Mouse (Mus musculus) neural tube, embryonic 13.5 days (tissue): ENCODE data around the gene Chad. TPM values are rescaled to one million over a fixed set of nuclear protein-coding genes. Genes with fewer than 3 reads are reported as not detected.

Experiments
- ATAC-seq: fragments of 200-750 bp; cut with Nextera tagmentation; 2 replicates; pipeline ENCODE4 v1.8.0; 2017; ENCODE audit warnings: low read depth, mild to moderate bottlenecking, moderate TSS enrichment, moderate library complexity
- H3K27ac ChIP-seq: fragments of 300-500 bp; sonication (generic); replicated peaks from 2 replicates; pipeline ENCODE4 v1.5.1; 2015; ENCODE audit warnings: moderate library complexity, mild to moderate bottlenecking, inconsistent platforms
- H3K27me3 ChIP-seq: fragments of 300-500 bp; sonication (generic); 2 replicates; pipeline ENCODE4 v1.6.1; 2015; ENCODE audit warnings: mild to moderate bottlenecking, inconsistent platforms
- H3K36me3 ChIP-seq: fragments of 300-500 bp; sonication (generic); 2 replicates; pipeline ENCODE4 v1.6.1; 2015; ENCODE audit warnings: mild to moderate bottlenecking, inconsistent platforms
- H3K4me1 ChIP-seq: fragments of 300-500 bp; sonication (generic); replicated peaks from 2 replicates; pipeline ENCODE4 v1.6.1; 2015; ENCODE audit warnings: inconsistent platforms
- H3K4me2 ChIP-seq: fragments of 300-500 bp; sonication (generic); 2 replicates; pipeline ENCODE4 v1.6.1; 2015; ENCODE audit warnings: inconsistent platforms, mild to moderate bottlenecking, moderate library complexity
- H3K4me3 ChIP-seq: fragments of 300-500 bp; sonication (generic); 2 replicates; pipeline ENCODE4 v1.5.1; 2015; ENCODE audit warnings: mild to moderate bottlenecking, inconsistent platforms
- H3K9ac ChIP-seq: fragments of 300-500 bp; sonication (generic); 2 replicates; pipeline ENCODE4 v1.6.1; 2015; ENCODE audit warnings: moderate library complexity, mild to moderate bottlenecking, inconsistent platforms
- H3K9me3 ChIP-seq: fragments of 300-500 bp; sonication (generic); 2 replicates; pipeline ENCODE4 v1.6.1; 2016; ENCODE audit warnings: inconsistent platforms
- WGBS: fragments of 180-500 bp; shearing (Covaris S2); methylation state at CpG from one replicate; pipeline ENCODE4 v1.1.7; 2015; 5-methylcytosine and 5-hydroxymethylcytosine counted together
- polyA plus RNA-seq: library from polyadenylated mRNA; unstranded; fragments of >200 nt; fragmentation: Nextera tagmentation; extraction: Ambion mirVana; gene quantifications from 2 replicates; pipeline ENCODE4 v1.2.1, GENCODE M21; 2015

Gene Chad
- polyA plus RNA-seq, 1 experiment from 2014 or later = 0.45 TPM

DNA sequence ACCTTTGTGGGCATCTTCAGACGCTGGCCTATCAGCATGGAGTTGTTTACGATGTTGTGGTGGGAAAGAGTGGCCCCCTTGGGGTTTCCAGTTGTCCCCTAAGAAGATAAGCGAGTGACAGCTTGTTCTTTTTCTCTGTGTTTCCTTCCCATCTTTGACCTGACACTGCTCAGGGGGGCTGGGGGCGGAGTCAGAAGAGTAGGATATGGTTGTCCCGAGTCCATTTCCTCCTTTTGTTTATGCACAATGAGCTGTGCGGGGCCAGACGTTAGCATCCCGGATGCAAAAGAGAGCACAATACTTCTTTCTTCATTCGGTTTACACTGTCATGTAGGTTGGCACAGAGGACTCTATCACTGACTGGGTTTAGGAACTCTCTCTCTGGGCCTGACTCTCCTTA lies 5.8 kb downstream of the Chad start:
- Histone ChIP-seq H3K9me3 (no peaks in the 10 kb centered on the region), H3K36me3 (no peaks in the 10 kb centered on the region), H3K4me3 (no peak overlapping the region), H3K27ac (no peak overlapping the region; the same call in 1 of the 2 replicates), H3K4me1 (peaks cover 13% of the 10 kb centered on the region), H3K27me3 (peaks cover 11% of the 10 kb centered on the region), H3K4me2 (no peak overlapping the region), H3K9ac (no peak overlapping the region)
- 25% methylated on average over 9 of the region's 9 CpGs for WGBS
- ATAC-seq = no peak

DNA sequence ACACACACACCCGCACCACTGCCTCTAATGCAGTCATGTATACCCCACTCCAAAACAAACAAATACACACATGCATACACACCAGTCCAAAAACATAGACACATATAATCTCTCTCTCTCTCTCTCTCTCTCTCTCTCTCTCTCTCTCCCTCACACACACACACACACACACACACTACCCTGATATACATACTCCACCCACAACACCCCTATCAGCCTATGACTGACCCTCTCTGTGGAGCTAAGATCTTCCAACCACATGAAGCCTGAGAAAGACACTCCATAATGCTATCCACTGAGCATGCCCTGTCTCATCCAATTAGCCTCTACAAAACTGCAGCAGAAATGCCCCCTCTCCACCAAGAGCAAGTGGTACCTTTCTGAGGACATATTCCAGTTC lies 7.0 kb downstream of the Chad start:
- no peak overlapping the region for H3K4me3 ChIP-seq
- no peak overlapping the region for H3K4me2 ChIP-seq
- no peaks in the 10 kb centered on the region for H3K36me3 ChIP-seq
- WGBS = 96% methylated on average over 1 of the region's 1 CpGs
- H3K9me3 ChIP-seq = no peaks in the 10 kb centered on the region
- no peak for ATAC-seq
- peaks cover 13% of the 10 kb centered on the region for H3K4me1 ChIP-seq
- H3K9ac ChIP-seq = no peak overlapping the region
- no peaks in the 10 kb centered on the region for H3K27me3 ChIP-seq
- no peak overlapping the region for H3K27ac ChIP-seq

DNA sequence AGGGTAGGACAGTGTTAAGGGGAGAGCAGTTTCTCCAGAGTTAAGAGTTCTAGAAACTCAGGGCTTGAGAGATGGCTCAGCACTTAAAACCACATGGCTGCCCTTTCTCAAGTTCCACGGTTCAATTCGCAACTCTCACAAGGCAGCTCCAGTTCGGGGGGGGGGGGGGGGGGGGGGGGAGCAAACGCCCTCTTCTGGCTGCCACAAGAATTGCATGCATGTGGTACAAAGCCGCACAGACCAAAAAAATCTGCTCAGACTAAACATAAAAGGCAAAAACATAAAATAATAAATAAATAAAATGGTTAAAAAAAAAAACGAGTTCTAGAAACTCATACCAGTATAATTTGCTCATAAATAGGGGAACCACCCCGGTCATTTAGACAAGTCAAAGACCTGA lies 9.7 kb downstream of the Chad start:
- Histone ChIP-seq H3K36me3 (no peaks in the 10 kb centered on the region), H3K4me2 (no peak overlapping the region), H3K27ac (no peak overlapping the region), H3K9ac (no peak overlapping the region), H3K4me1 (peaks cover 13% of the 10 kb centered on the region), H3K4me3 (no peak overlapping the region), H3K27me3 (no peaks in the 10 kb centered on the region), H3K9me3 (no peaks in the 10 kb centered on the region)
- no peak for ATAC-seq
- 22% methylated on average over 6 of the region's 7 CpGs for WGBS

DNA sequence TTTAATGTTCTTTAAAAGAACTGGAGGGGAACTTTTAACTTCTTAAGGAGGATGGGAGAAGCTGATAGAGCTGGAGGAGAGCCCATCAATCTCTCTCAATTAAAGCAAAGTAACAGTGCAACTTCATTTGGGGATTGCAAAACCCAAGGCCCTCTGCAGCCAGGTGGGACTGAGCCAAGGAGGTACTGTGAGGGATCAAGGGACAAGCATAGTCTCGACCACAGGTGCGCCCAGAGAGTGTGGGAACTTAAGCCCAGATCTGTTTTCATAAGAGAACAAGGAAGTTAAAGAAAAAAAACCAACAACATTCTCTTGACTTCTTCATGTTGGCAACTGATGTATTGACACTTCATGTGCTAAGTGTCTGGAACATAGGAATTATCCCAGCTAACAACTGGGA lies 10.2 kb downstream of the Chad start:
- H3K4me3 ChIP-seq = no peak overlapping the region
- WGBS = 83% methylated on average over 2 of the region's 2 CpGs
- no peaks in the 10 kb centered on the region for H3K27me3 ChIP-seq
- H3K4me2 ChIP-seq = no peak overlapping the region
- ATAC-seq = no peak
- no peaks in the 10 kb centered on the region for H3K9me3 ChIP-seq
- no peaks in the 10 kb centered on the region for H3K36me3 ChIP-seq
- H3K4me1 ChIP-seq = peaks cover 12% of the 10 kb centered on the region
- H3K27ac ChIP-seq = no peak overlapping the region
- no peak overlapping the region for H3K9ac ChIP-seq

DNA sequence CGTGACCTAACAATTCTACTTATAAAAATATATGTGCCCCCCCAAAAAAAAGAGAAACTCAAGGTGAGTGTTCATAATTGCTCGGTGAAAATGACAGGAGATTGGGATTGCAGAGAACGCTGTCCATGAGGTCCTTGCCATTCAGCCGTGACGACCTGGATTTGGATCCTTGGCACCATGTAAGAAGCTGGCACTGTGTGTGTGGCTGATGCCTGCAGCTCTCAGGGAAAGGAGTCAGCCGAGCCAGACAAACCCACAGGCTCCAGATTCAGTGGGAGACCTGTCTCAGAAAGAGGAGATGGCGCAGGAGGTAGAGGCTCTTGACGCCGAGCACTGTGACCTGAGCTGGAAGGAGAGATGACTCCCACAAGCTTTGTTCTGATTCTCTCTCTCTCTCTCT lies 11.5 kb downstream of the Chad start:
- Histone ChIP-seq H3K27me3 (no peaks in the 10 kb centered on the region), H3K36me3 (no peaks in the 10 kb centered on the region), H3K27ac (no peak overlapping the region), H3K4me3 (no peak overlapping the region), H3K4me2 (no peak overlapping the region), H3K9ac (no peak overlapping the region), H3K9me3 (no peaks in the 10 kb centered on the region), H3K4me1 (no peaks in the 10 kb centered on the region)
- 90% methylated on average over 9 of the region's 9 CpGs for WGBS
- no peak for ATAC-seq

DNA sequence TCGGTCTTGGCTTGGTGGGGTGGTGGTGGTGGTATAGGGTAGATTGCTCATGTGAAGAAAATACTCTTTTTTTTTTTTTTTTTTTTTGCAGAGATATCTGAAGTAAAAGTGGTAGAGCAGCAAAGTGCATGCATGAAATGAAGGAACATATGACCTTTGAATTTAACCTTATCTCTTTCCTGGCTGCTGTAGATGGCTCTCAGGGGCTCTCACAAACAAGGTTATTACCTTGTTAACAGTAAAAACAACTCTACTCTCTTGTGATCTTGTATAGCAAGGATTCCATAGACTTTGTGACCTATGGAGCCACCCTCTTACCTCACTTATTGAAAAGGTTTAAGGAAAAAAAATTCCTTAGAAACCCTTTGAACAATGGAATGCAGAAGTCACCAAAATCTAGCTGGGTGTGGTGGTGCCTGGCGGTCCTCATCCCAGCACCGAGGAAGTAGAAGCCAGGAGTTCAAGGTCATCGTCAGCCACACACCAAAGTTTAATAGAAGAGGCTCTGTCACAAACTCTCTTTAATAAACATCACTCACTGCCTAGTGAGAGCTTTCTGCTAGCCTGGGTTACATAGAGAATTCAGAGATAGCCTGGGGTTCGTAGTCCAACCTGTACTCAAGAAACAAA lies 15.4 kb downstream of the Chad start:
- H3K4me1 ChIP-seq = no peaks in the 10 kb centered on the region
- no peak overlapping the region for H3K4me2 ChIP-seq
- no peak overlapping the region for H3K9ac ChIP-seq
- no peak overlapping the region for H3K27ac ChIP-seq
- H3K9me3 ChIP-seq = no peaks in the 10 kb centered on the region
- no peak for ATAC-seq
- no peaks in the 10 kb centered on the region for H3K27me3 ChIP-seq
- H3K36me3 ChIP-seq = no peaks in the 10 kb centered on the region
- no peak overlapping the region for H3K4me3 ChIP-seq
- 95% methylated on average over 5 of the region's 5 CpGs for WGBS

DNA sequence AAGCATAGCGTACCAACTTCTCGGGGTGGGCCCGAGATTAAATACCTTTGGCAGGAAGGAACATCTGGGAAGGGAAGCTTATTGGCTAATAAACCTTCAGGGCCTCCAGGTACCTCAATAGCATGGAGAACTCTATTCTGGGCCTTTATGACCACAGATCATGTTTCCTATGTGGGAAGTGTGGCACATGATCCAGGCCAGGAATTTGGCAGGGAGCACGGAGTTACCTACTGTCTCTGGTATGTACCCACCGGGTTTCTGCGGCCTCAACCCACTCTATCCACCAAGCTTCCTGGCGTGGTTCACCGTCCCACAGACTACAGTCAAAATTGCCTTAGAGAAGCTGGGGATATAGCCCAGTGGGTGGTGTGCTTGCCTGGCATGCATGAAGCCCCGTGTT lies 20.2 kb downstream of the Chad start:
- Histone ChIP-seq H3K4me1 (no peaks in the 10 kb centered on the region), H3K27ac (no peak overlapping the region), H3K36me3 (no peaks in the 10 kb centered on the region), H3K4me2 (no peak overlapping the region), H3K27me3 (no peaks in the 10 kb centered on the region), H3K9me3 (no peaks in the 10 kb centered on the region), H3K9ac (no peak overlapping the region), H3K4me3 (no peak overlapping the region)
- 96% methylated on average over 9 of the region's 9 CpGs for WGBS
- ATAC-seq = no peak

DNA sequence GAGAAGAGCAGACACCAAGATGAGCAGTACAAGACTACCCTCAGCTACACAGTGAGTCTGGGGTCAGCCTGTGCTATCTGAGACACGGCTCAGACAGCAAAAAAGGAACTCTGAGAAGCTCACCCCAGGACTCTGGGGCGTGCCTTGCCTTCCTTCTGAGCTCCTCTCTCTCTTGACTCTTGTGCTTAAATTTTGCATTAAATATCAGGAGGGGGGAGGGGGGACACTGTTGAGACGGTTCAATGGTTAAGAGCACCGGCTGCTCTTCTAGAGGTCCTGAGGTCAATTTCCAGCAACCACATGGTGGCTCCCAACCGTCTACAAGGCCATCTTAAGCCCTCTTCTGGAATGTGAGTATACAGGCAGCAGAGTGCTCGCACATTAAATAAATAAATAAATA lies 22.7 kb downstream of the Chad start:
- Histone ChIP-seq H3K36me3 (no peaks in the 10 kb centered on the region), H3K4me1 (peaks cover 15% of the 10 kb centered on the region), H3K27me3 (no peaks in the 10 kb centered on the region), H3K9ac (no peak overlapping the region), H3K9me3 (no peaks in the 10 kb centered on the region), H3K4me2 (no peak overlapping the region), H3K4me3 (no peak overlapping the region), H3K27ac (no peak overlapping the region)
- WGBS = 76% methylated on average over 6 of the region's 6 CpGs
- no peak for ATAC-seq

DNA sequence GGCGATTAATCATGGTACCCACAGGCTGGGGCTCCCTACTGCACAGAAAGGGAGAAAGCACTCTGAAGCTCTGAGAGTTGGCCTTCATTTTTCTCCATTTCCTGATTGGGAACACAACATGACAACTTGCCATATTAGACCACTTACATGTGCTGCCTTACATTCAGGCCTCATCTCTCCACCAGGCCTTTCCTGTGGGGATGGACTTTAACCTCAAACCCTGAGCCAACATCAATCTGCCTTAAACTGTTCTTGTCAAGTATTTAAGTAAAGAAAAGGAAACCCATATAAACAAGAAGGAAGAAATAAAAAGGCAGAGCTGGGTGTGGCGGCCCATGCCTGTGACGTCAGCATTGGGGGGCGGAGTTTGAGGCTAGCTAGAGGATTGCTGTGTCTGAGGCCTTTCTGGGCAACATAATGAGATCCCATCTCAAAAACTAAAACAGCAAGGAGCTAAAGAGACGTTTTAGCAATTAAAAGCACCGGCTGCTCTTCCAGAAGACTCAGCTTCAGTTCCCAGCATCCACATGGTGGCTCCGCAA lies 31.5 kb downstream of the Chad start:
- Histone ChIP-seq H3K36me3 (no peaks in the 10 kb centered on the region), H3K4me1 (peaks cover 11% of the 10 kb centered on the region), H3K4me2 (no peak overlapping the region), H3K9ac (no peak overlapping the region), H3K9me3 (no peaks in the 10 kb centered on the region), H3K27ac (no peak overlapping the region), H3K27me3 (peaks cover 8% of the 10 kb centered on the region), H3K4me3 (no peak overlapping the region)
- 72% methylated on average over 7 of the region's 7 CpGs for WGBS
- ATAC-seq = no peak

DNA sequence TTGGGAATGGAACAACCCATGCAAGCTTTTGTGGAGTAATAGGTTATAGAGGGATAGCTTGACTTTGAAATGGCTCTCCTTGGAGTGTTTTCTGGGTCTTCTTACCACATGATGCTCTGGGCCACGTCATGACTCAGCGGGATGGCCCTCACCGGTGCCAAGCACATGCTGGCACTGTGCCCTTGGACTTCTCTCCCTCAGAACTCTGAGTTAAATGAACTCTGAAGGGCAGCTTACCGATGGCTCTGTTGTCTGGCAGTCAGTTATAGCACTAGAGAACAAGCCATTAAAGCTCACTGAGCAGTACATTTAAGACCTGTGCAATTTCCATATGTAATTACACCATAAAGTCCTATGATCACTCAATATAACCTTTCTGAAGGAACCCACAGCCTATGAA lies 32.5 kb downstream of the Chad start:
- Histone ChIP-seq H3K4me3 (no peak overlapping the region), H3K36me3 (no peaks in the 10 kb centered on the region), H3K9me3 (no peaks in the 10 kb centered on the region), H3K27me3 (peaks cover 13% of the 10 kb centered on the region), H3K4me2 (no peak overlapping the region), H3K4me1 (peaks cover 14% of the 10 kb centered on the region), H3K9ac (no peak overlapping the region), H3K27ac (no peak overlapping the region)
- no peak for ATAC-seq
- 63% methylated on average over 4 of the region's 4 CpGs for WGBS

DNA sequence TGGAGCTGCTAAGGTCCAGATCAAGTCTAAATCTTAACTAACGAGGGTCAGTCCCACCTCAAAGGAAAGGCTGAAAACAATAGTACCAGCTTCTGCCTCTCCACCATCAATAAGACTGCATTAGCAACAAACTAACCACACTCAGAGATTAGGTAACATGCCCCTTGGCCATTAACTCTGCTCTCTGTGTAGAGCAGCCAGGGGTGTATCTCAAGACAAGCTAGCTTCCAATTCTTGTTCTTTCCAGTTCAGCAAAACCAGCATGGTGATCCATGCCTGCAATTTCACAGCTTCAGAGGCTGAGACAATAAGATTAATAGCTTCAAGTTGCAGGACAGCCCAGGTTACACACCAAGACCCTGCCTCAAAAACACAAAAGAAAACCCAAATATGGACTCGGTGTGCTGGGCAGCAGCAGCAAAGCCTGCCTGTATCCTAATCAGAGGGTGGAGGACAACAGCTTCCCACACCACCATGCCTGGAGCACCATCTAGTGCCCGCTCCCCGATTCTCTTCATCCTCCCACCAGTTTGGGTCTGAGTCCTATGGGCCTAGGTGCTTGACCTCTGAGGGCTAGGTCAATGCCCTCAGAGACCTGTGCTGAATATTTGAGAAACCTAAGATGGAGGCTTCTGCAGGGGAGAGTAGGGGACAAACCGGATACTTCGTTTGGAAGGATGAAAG lies 33.7 kb downstream of the Chad start:
- no peak overlapping the region for H3K27ac ChIP-seq
- H3K4me1 ChIP-seq = peaks cover 14% of the 10 kb centered on the region
- H3K9me3 ChIP-seq = no peaks in the 10 kb centered on the region
- no peak overlapping the region for H3K4me2 ChIP-seq
- no peaks in the 10 kb centered on the region for H3K36me3 ChIP-seq
- no peak overlapping the region for H3K4me3 ChIP-seq
- H3K27me3 ChIP-seq = peaks cover 23% of the 10 kb centered on the region
- H3K9ac ChIP-seq = no peak overlapping the region
- ATAC-seq = no peak
- WGBS = 77% methylated on average over 6 of the region's 6 CpGs

DNA sequence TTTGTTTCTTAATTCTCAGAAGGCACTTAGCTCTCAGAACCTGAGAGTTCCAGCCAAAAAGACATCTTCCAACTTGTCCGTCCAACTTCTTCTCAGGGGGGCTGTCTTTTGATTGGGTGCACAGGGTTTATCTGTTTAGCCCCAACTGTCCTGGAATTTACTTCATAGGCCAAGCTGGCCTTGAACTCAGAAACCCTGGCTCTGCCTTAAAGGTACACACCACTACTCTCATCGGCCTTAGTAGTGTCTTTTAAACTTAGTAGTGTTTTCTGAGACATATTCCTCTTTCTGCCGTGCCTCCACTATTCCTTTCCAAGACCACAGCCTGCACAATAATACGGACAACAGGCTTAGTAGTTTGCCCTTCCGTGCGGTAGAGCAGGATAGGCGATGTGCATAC lies 35.6 kb downstream of the Chad start:
- Histone ChIP-seq H3K9me3 (no peaks in the 10 kb centered on the region), H3K4me1 (peaks cover 14% of the 10 kb centered on the region), H3K27ac (no peak overlapping the region), H3K4me3 (no peak overlapping the region), H3K27me3 (peaks cover 23% of the 10 kb centered on the region), H3K4me2 (peak overlapping the region; percentile 74), H3K9ac (no peak overlapping the region), H3K36me3 (no peaks in the 10 kb centered on the region)
- no peak for ATAC-seq
- 90% methylated on average over 7 of the region's 7 CpGs for WGBS
